Mouse (Mus musculus) liver, adult 2 months (tissue): ENCODE measurements at regions not wholly inside any gene's neighbourhood (a gene's known extent, or its start where the extent isn't known, plus 50 kb on each side); places are given as distances from the start of the nearest gene placed in this dataset.

Source experiments
- CTCF ChIP-seq: fragments of 200-500 bp; IDR thresholded peaks from 2 replicates; pipeline ENCODE4 v1.5.1; 2011; ENCODE audit warnings: low read depth, low read length, control low read depth
- POLR2A ChIP-seq: fragments of 200-500 bp; IDR thresholded peaks from 2 replicates; pipeline ENCODE4 v1.6.1; 2011; ENCODE audit warnings: low read length, control low read depth; ENCODE audit not compliant: insufficient read depth; ENCODE audit errors: extremely low read depth

GRCm38 (mm10) chr1:144367492-144367891, 118.5 kb upstream of the Rgs1 start:
- TF ChIP-seq CTCF (no peak), POLR2A (no peak)
